Comparison of ENCODE assay signal across 19 mouse cellular contexts in the genomic region with DNA sequence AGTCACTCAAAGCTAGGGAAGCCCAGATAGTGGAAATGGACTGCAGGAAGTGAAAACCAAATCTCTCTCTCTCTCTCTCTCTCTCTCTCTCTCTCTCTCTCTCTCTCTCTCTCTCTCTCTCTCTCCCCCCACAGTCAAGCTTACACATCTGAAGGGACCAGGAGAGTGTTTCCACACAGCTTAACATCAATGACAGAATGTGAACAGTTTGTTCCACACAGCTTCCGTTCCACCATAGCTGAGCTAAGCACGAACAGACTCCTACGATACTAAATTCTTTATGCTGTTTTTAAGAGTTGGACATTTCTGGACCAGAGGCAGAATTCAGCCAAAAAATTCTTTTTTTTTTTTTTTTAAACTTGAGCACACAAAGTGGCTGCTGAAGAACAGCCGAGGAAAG.
DNase-seq lines count a peak whose midpoint lies in the region; TF ChIP-seq lines count a peak whose summit lies in the region.
"Had no signal": no experiment of that assay in that cellular context is flagged by ENCODE, and none has a peak within 500 bp of the region (broad histone marks: within the 10 kb centered on the region; RNA-seq: fewer than 3 reads in every experiment).

No protein-coding gene starts in this region.

- intact Hi-C loops in gastrocnemius, adult 2 months (cut with DNase I): no loop called here

- DNase-seq in gastrocnemius, adult 2 months: no peak
- no peak for DNase-seq in gastrocnemius, postnatal 10 days
- DNase-seq in CD4-positive, CD25-positive, alpha-beta regulatory T cell, adult 2 months (ENCODE audit: low read depth, low spot score): peak; percentile 51
- peak; percentile 40 for DNase-seq in brain, adult 2 months (ENCODE audit: low read depth, low spot score)
- DNase-seq in telencephalon, adult 2 months (ENCODE audit: low read depth, low spot score): peak; percentile 31
- DNase-seq in adrenal gland, postnatal 25 days: no peak
- DNase-seq in layer of hippocampus, postnatal 10 days (ENCODE audit: low spot score in 2 of 2): no peak
- DNase-seq: adrenal gland, postnatal 36 days; cerebellum, adult 11 months; cerebellum, adult 8-10 months; cerebellum, postnatal 25 days; forebrain, postnatal 0 days; gastrocnemius, postnatal 14 days; heart, postnatal 36 days; kidney, adult 18-20 months had no signal

- H3K4me3 ChIP-seq in gastrocnemius, adult 2 months: no peak overlapping the region
- H3K4me3 ChIP-seq: embryonic facial prominence, embryonic 13.5 days; forebrain, embryonic 13.5 days; heart, embryonic 13.5 days; hindbrain, embryonic 15.5 days had no signal

- 0 out of 2 replicates have a peak overlapping the region, but pooled peaks have one; percentile 3 for H3K27ac ChIP-seq in gastrocnemius, adult 2 months
- H3K27ac ChIP-seq: embryonic facial prominence, embryonic 13.5 days; forebrain, embryonic 13.5 days; heart, embryonic 13.5 days; hindbrain, embryonic 15.5 days had no signal

- no peak for TF ChIP-seq CTCF in gastrocnemius, adult 2 months (IDR thresholded peaks at IDR 0.05)

Comparison
In these comparisons a context has a peak if more than half of its experiments do, and no peak if none do; other contexts are left out.
1. DNase-seq: peak in CD4-positive, CD25-positive, alpha-beta regulatory T cell, adult 2 months (single experiment), brain, adult 2 months (single experiment) and telencephalon, adult 2 months (single experiment); none in gastrocnemius, adult 2 months (single experiment), gastrocnemius, postnatal 10 days (single experiment), adrenal gland, postnatal 25 days (single experiment) and layer of hippocampus, postnatal 10 days (0 of 2).